Mouse (Mus musculus): ENCODE data around the gene 1700016C15Rik. TPM values are rescaled to one million over a fixed set of nuclear protein-coding genes. Genes with fewer than 3 reads are reported as not detected.

The 1700016C15Rik gene
- polyA plus RNA-seq, 1 experiment: not detected

- no peak overlapping the region for H3K4me3 ChIP-seq (replicated peaks; ENCODE audit: control insufficient read depth, low read depth, low read length)
- 43% methylated on average over 2 of the region's 2 CpGs for WGBS
- no peak for TF ChIP-seq POLR2A (IDR thresholded peaks at IDR 0.05; ENCODE audit: borderline replicate concordance, control insufficient read depth, low read depth, low read length)
- TF ChIP-seq CTCF (IDR thresholded peaks at IDR 0.05; ENCODE audit: control insufficient read depth, insufficient read depth, low read length): no peak
- H3K4me1 ChIP-seq (ENCODE audit: control insufficient read depth, insufficient read depth, low read length): peaks cover 2% of the 10 kb centered on the region; the same call in 1 of the 2 replicates
- H3K27ac ChIP-seq (ENCODE audit: control insufficient read depth, insufficient read depth, low read depth, low read length, poor library complexity): peak overlapping the region; percentile 82
These were observed 18.2 kb upstream of the 1700016C15Rik start for GRCm38 (mm10) chr1:177711418-177711817.

GRCm38 (mm10) chr1:177713635-177714396, 15.8 kb upstream of the 1700016C15Rik start:
- no peak overlapping the region for H3K4me3 ChIP-seq (replicated peaks; ENCODE audit: control insufficient read depth, low read depth, low read length)
- whole genome bisulfite sequencing: 25% methylated on average over 3 of the region's 3 CpGs
- peaks cover 3% of the 10 kb centered on the region; the same call in 1 of the 2 replicates for H3K4me1 ChIP-seq (ENCODE audit: control insufficient read depth, insufficient read depth, low read length)
- TF ChIP-seq CTCF (IDR thresholded peaks at IDR 0.05; ENCODE audit: control insufficient read depth, insufficient read depth, low read length) (no peak), POLR2A (IDR thresholded peaks at IDR 0.05; ENCODE audit: borderline replicate concordance, control insufficient read depth, low read depth, low read length) (no peak)
- H3K27ac ChIP-seq (ENCODE audit: control insufficient read depth, insufficient read depth, low read depth, low read length, poor library complexity): peak overlapping the region; percentile 59; the same call in 1 of the 2 replicates

- peak overlapping the region; percentile 58; the same call in 1 of the 2 replicates for H3K27ac ChIP-seq (ENCODE audit: control insufficient read depth, insufficient read depth, low read depth, low read length, poor library complexity)
- no peak overlapping the region for H3K4me3 ChIP-seq (replicated peaks; ENCODE audit: control insufficient read depth, low read depth, low read length)
- H3K4me1 ChIP-seq (ENCODE audit: control insufficient read depth, insufficient read depth, low read length): peaks cover 3% of the 10 kb centered on the region; the same call in 1 of the 2 replicates
- 55% methylated on average over 5 of the region's 5 CpGs for WGBS
- no peak for TF ChIP-seq CTCF (IDR thresholded peaks at IDR 0.05; ENCODE audit: control insufficient read depth, insufficient read depth, low read length)
These were observed 15.1 kb upstream of the 1700016C15Rik start for GRCm38 (mm10) chr1:177714397-177715012.

GRCm38 (mm10) chr1:177716448-177716847, 13.2 kb upstream of the 1700016C15Rik start:
- no peak overlapping the region for H3K27ac ChIP-seq (ENCODE audit: control insufficient read depth, insufficient read depth, low read depth, low read length, poor library complexity)
- peaks cover 1% of the 10 kb centered on the region; the same call in 1 of the 2 replicates for H3K4me1 ChIP-seq (ENCODE audit: control insufficient read depth, insufficient read depth, low read length)
- H3K4me3 ChIP-seq (replicated peaks; ENCODE audit: control insufficient read depth, low read depth, low read length): no peak overlapping the region
- TF ChIP-seq POLR2A (IDR thresholded peaks at IDR 0.05; ENCODE audit: borderline replicate concordance, control insufficient read depth, low read depth, low read length): no peak
- TF ChIP-seq CTCF (IDR thresholded peaks at IDR 0.05; ENCODE audit: control insufficient read depth, insufficient read depth, low read length): no peak
- WGBS: 61% methylated on average over 3 of the region's 3 CpGs

GRCm38 (mm10) chr1:177717057-177717835, 12.4 kb upstream of the 1700016C15Rik start:
- Histone ChIP-seq H3K27ac (ENCODE audit: control insufficient read depth, insufficient read depth, low read depth, low read length, poor library complexity) (no peak overlapping the region), H3K4me3 (replicated peaks; ENCODE audit: control insufficient read depth, low read depth, low read length) (no peak overlapping the region), H3K4me1 (ENCODE audit: control insufficient read depth, insufficient read depth, low read length) (peaks cover 1% of the 10 kb centered on the region; the same call in 1 of the 2 replicates)
- TF ChIP-seq CTCF (IDR thresholded peaks at IDR 0.05; ENCODE audit: control insufficient read depth, insufficient read depth, low read length) (no peak), POLR2A (IDR thresholded peaks at IDR 0.05; ENCODE audit: borderline replicate concordance, control insufficient read depth, low read depth, low read length) (no peak)
- 61% methylated on average over 7 of the region's 7 CpGs for WGBS

GRCm38 (mm10) chr1:177718340-177719028, 11.1 kb upstream of the 1700016C15Rik start:
- peaks cover 1% of the 10 kb centered on the region; the same call in 1 of the 2 replicates for H3K4me1 ChIP-seq (ENCODE audit: control insufficient read depth, insufficient read depth, low read length)
- H3K27ac ChIP-seq (ENCODE audit: control insufficient read depth, insufficient read depth, low read depth, low read length, poor library complexity): no peak overlapping the region
- no peak overlapping the region for H3K4me3 ChIP-seq (replicated peaks; ENCODE audit: control insufficient read depth, low read depth, low read length)
- TF ChIP-seq CTCF (IDR thresholded peaks at IDR 0.05; ENCODE audit: control insufficient read depth, insufficient read depth, low read length) (no peak), POLR2A (IDR thresholded peaks at IDR 0.05; ENCODE audit: borderline replicate concordance, control insufficient read depth, low read depth, low read length) (no peak)
- WGBS: 83% methylated on average over 11 of the region's 11 CpGs

GRCm38 (mm10) chr1:177719029-177719427, 10.6 kb upstream of the 1700016C15Rik start:
- Histone ChIP-seq H3K4me3 (replicated peaks; ENCODE audit: control insufficient read depth, low read depth, low read length) (no peak overlapping the region), H3K27ac (ENCODE audit: control insufficient read depth, insufficient read depth, low read depth, low read length, poor library complexity) (no peak overlapping the region), H3K4me1 (ENCODE audit: control insufficient read depth, insufficient read depth, low read length) (peaks cover 1% of the 10 kb centered on the region)
- 72% methylated on average over 3 of the region's 3 CpGs for WGBS
- no peak for TF ChIP-seq CTCF (IDR thresholded peaks at IDR 0.05; ENCODE audit: control insufficient read depth, insufficient read depth, low read length)
- TF ChIP-seq POLR2A (IDR thresholded peaks at IDR 0.05; ENCODE audit: borderline replicate concordance, control insufficient read depth, low read depth, low read length): no peak
